Mouse (Mus musculus) liver, embryonic 14.5 days (tissue): ENCODE results near the gene Pnp2. TPM values are rescaled to one million over a fixed set of nuclear protein-coding genes. Genes with fewer than 3 reads are reported as not detected.

Source experiments
- ATAC-seq: fragments of 200-750 bp; cut with Nextera tagmentation; 2 replicates; pipeline ENCODE4 v1.8.0; 2017; ENCODE audit warnings: moderate number of reproducible peaks, mild to moderate bottlenecking, moderate library complexity; ENCODE audit not compliant: insufficient read depth
- DNase-seq, 3 experiments: peaks; one replicate each; pipeline ENCODE4 v3.0.0-alpha.2; 2012 to 2013; ENCODE audit warnings: low read depth in 3 of 3, low spot score in 3 of 3
- H3K27ac ChIP-seq: fragments of 300-500 bp; sonication (generic); 2 replicates; pipeline ENCODE4 v1.5.1; 2014; ENCODE audit warnings: moderate library complexity, mild to moderate bottlenecking, control low read depth, inconsistent platforms
- H3K27me3 ChIP-seq: fragments of 300-500 bp; sonication (generic); 2 replicates; pipeline ENCODE4 v1.6.1; 2014; ENCODE audit warnings: mild to moderate bottlenecking, low read length, moderate library complexity; ENCODE audit not compliant: control insufficient read depth, insufficient read depth
- H3K36me3 ChIP-seq: fragments of 300-500 bp; sonication (generic); replicated peaks from 2 replicates; pipeline ENCODE4 v1.6.1; 2014; ENCODE audit warnings: low read depth; ENCODE audit not compliant: control insufficient read depth, insufficient read depth
- H3K4me1 ChIP-seq, 2 experiments: fragments of 200-500 bp in 1 of 2; fragments of 300-500 bp in 1 of 2; sonication (generic) in 1 of 2; replicated peaks; 2 replicates each; pipeline ENCODE4 v1.6.1; 2012 to 2014; ENCODE audit warnings: antibody characterized with exemption in 1 of 2, inconsistent platforms in 1 of 2, low read length in 1 of 2; ENCODE audit not compliant: control insufficient read depth in 2 of 2, insufficient read depth in 2 of 2
- H3K4me2 ChIP-seq: fragments of 300-500 bp; sonication (generic); 2 replicates; pipeline ENCODE4 v1.6.1; 2014; ENCODE audit warnings: low read depth, mild to moderate bottlenecking, control low read depth, moderate library complexity
- H3K4me3 ChIP-seq, 2 experiments: fragments of 200-500 bp in 1 of 2; fragments of 300-500 bp in 1 of 2; sonication (generic) in 1 of 2; 2 replicates each; pipeline ENCODE4 v1.5.1; 2012 to 2014; ENCODE audit warnings: low read depth in 2 of 2, low read length in 2 of 2, mild to moderate bottlenecking in 2 of 2, control low read depth in 1 of 2, inconsistent platforms in 1 of 2, moderate library complexity in 1 of 2; ENCODE audit not compliant: insufficient read depth in 1 of 2
- H3K9ac ChIP-seq: fragments of 300-500 bp; sonication (generic); replicated peaks from 2 replicates; pipeline ENCODE4 v1.6.1; 2014; ENCODE audit warnings: mild to moderate bottlenecking, control low read depth, moderate library complexity
- H3K9me3 ChIP-seq: fragments of 300-500 bp; sonication (generic); 2 replicates; pipeline ENCODE4 v1.6.1; 2016; ENCODE audit warnings: low read length, mixed read lengths; ENCODE audit not compliant: control insufficient read depth
- CTCF ChIP-seq: IDR thresholded peaks from 2 replicates; pipeline ENCODE4 v1.5.1; 2016; ENCODE audit warnings: antibody characterized with exemption, low read depth, control low read depth
- EP300 ChIP-seq: IDR thresholded peaks from 2 replicates; pipeline ENCODE4 v1.6.1; 2016; ENCODE audit warnings: antibody characterized with exemption, low read depth
- WGBS: fragments of 180-500 bp; shearing (Covaris S2); extraction: QIAGEN DNeasy Blood & Tissue Kit; methylation state at CpG from one replicate; pipeline ENCODE4 v1.1.7; 2014; ENCODE audit not compliant: insufficient replicate concordance; 5-methylcytosine and 5-hydroxymethylcytosine counted together
- polyA plus RNA-seq, 2 experiments: library from polyadenylated mRNA; depleted of rRNA in 1 of 2; stranded (reverse) in 1 of 2; unstranded in 1 of 2; fragments of >200 nt; fragmentation: Nextera tagmentation in 1 of 2; extraction: Ambion mirVana in 1 of 2; gene quantifications; 2 replicates each; pipeline versions ENCODE4 v1.2.1 to v1.2.3; 2012 to 2014

The Pnp2 gene
- polyA plus RNA-seq, 2 experiments = 9.8 to 12.0 TPM

- Histone ChIP-seq H3K27ac (no peak overlapping the region), H3K4me2 (no peak overlapping the region), H3K9ac (no peak overlapping the region), H3K9me3 (no peaks in the 10 kb centered on the region), H3K4me1 (peaks cover 0 to 3% of the 10 kb centered on the region in 2 experiments; a peak in 1 of 4 replicates), H3K36me3 (no peaks in the 10 kb centered on the region), H3K27me3 (no peaks in the 10 kb centered on the region), H3K4me3 (no peak overlapping the region)
- no peak for TF ChIP-seq EP300
- TF ChIP-seq CTCF = no peak
- ATAC-seq (no peak), DNase-seq (no peak)
Observed at GRCm38 (mm10) chr14:50979631-50980030, 23.8 kb downstream of the Pnp2 start.

- TF ChIP-seq CTCF (no peak), EP300 (no peak)
- H3K9ac ChIP-seq = no peak overlapping the region
- no peaks in the 10 kb centered on the region for H3K27me3 ChIP-seq
- DNase-seq (no peak), ATAC-seq (no peak)
- no peak overlapping the region for H3K4me3 ChIP-seq
- H3K36me3 ChIP-seq = no peaks in the 10 kb centered on the region
- peaks cover 0 to 3% of the 10 kb centered on the region in 2 experiments; a peak in 1 of 4 replicates for H3K4me1 ChIP-seq
- 8% methylated on average over 2 of the region's 2 CpGs for WGBS
- H3K4me2 ChIP-seq = no peak overlapping the region
- H3K9me3 ChIP-seq = no peaks in the 10 kb centered on the region
- no peak overlapping the region for H3K27ac ChIP-seq
Observed at GRCm38 (mm10) chr14:50981207-50981606, 25.4 kb downstream of the Pnp2 start.

- H3K36me3 ChIP-seq = no peaks in the 10 kb centered on the region
- no peak overlapping the region for H3K4me3 ChIP-seq
- DNase-seq = no peak
- H3K9me3 ChIP-seq = no peaks in the 10 kb centered on the region
- no peak for ATAC-seq
- TF ChIP-seq CTCF (no peak), EP300 (no peak)
- H3K9ac ChIP-seq = no peak overlapping the region
- no peaks in the 10 kb centered on the region for H3K27me3 ChIP-seq
- no peak overlapping the region for H3K4me2 ChIP-seq
- no peak overlapping the region for H3K27ac ChIP-seq
- peaks cover 0 to 3% of the 10 kb centered on the region in 2 experiments; a peak in 1 of 4 replicates for H3K4me1 ChIP-seq
- WGBS = 21% methylated on average over 5 of the region's 5 CpGs
Observed at GRCm38 (mm10) chr14:50981837-50982236, 26.0 kb downstream of the Pnp2 start.

- Histone ChIP-seq H3K36me3 (no peaks in the 10 kb centered on the region), H3K27ac (no peak overlapping the region), H3K4me3 (no peak overlapping the region), H3K4me2 (no peak overlapping the region), H3K9ac (no peak overlapping the region), H3K9me3 (no peaks in the 10 kb centered on the region), H3K27me3 (no peaks in the 10 kb centered on the region), H3K4me1 (no peaks in the 10 kb centered on the region)
- ATAC-seq = no peak
- no peak for DNase-seq
- no peak for TF ChIP-seq EP300
- TF ChIP-seq CTCF = no peak
- WGBS = 66% methylated on average over 2 of the region's 2 CpGs
Observed at GRCm38 (mm10) chr14:50987668-50988067, 31.9 kb downstream of the Pnp2 start.

- Histone ChIP-seq H3K4me1 (no peaks in the 10 kb centered on the region), H3K4me2 (no peak overlapping the region), H3K9ac (no peak overlapping the region), H3K9me3 (no peaks in the 10 kb centered on the region), H3K27ac (no peak overlapping the region), H3K36me3 (no peaks in the 10 kb centered on the region), H3K27me3 (no peaks in the 10 kb centered on the region), H3K4me3 (no peak overlapping the region)
- 58% methylated on average over 3 of the region's 3 CpGs for WGBS
- TF ChIP-seq CTCF (no peak), EP300 (no peak)
- DNase-seq (no peak), ATAC-seq (no peak)
Observed at GRCm38 (mm10) chr14:50991037-50991436, 35.2 kb downstream of the Pnp2 start.

- Histone ChIP-seq H3K36me3 (no peaks in the 10 kb centered on the region), H3K4me1 (peaks cover 0 to 6% of the 10 kb centered on the region in 2 experiments; a peak in 1 of 4 replicates), H3K4me3 (no peak overlapping the region), H3K27ac (no peak overlapping the region), H3K4me2 (no peak overlapping the region), H3K27me3 (no peaks in the 10 kb centered on the region), H3K9me3 (no peaks in the 10 kb centered on the region), H3K9ac (no peak overlapping the region)
- ATAC-seq (no peak), DNase-seq (no peak)
- 10% methylated on average over 3 of the region's 3 CpGs for WGBS
- no peak for TF ChIP-seq CTCF
- TF ChIP-seq EP300 = no peak
Observed at GRCm38 (mm10) chr14:50997088-50997487, 41.3 kb downstream of the Pnp2 start.
